Mouse (Mus musculus): ENCODE results near the gene Lhx3. TPM values are rescaled to one million over a fixed set of nuclear protein-coding genes. Genes with fewer than 3 reads are reported as not detected.

Gene Lhx3
- not detected for total RNA-seq (2021)

GRCm38 (mm10) chr2:26208126-26208789 is at the start of gene Lhx3:
Gene Lhx3 (minus strand): TSS chr2:26208289.
- peak; percentile 28 for DNase-seq (ENCODE audit: low spot score)
- intact Hi-C loops (cut with DNase I) = no loop called here

GRCm38 (mm10) chr2:26257315-26258096 is 49.4 kb upstream of the Lhx3 start:
- intact Hi-C loops (cut with DNase I) = no loop called here
- DNase-seq (ENCODE audit: low spot score) = no peak

- intact Hi-C loops (cut with DNase I) = no loop called here
- no peak for DNase-seq (ENCODE audit: low spot score)
Measured at GRCm38 (mm10) chr2:26254816-26255215, 46.7 kb upstream of the Lhx3 start.

- intact Hi-C loops (cut with DNase I) = no loop called here
- no peak for DNase-seq (ENCODE audit: low spot score)
Measured at GRCm38 (mm10) chr2:26252514-26253206, 44.6 kb upstream of the Lhx3 start.

GRCm38 (mm10) chr2:26247531-26247930 is 39.4 kb upstream of the Lhx3 start:
- intact Hi-C loops (cut with DNase I) = no loop called here
- DNase-seq (ENCODE audit: low spot score) = no peak

- intact Hi-C loops (cut with DNase I) = no loop called here
- DNase-seq (ENCODE audit: low spot score) = no peak
Measured at GRCm38 (mm10) chr2:26240841-26241240, 32.8 kb upstream of the Lhx3 start.

GRCm38 (mm10) chr2:26240330-26240729 is 32.2 kb upstream of the Lhx3 start:
- intact Hi-C loops (cut with DNase I) = no loop called here

GRCm38 (mm10) chr2:26237290-26237782 is 29.2 kb upstream of the Lhx3 start, which contains the start of gene Qsox2:
Gene Qsox2 (minus strand): TSS chr2:26237525.
- intact Hi-C loops (cut with DNase I) = loop anchor here (5.0 kb wide), 1 partner anchor 255 kb away; the partner anchor contains the start of gene Camsap1
- DNase-seq (ENCODE audit: low spot score) = peak; percentile 79

More at GRCm38 (mm10) chr2:26240330-26240729, 32.2 kb upstream of the Lhx3 start:
- DNase-seq (ENCODE audit: low spot score) = no peak

- intact Hi-C loops (cut with DNase I) = loop anchor here (5.0 kb wide), 1 partner anchor 254 kb away; the partner anchor contains the start of gene Camsap1
- DNase-seq (ENCODE audit: low spot score) = peak; percentile 10
Measured at GRCm38 (mm10) chr2:26236681-26237289, 28.7 kb upstream of the Lhx3 start.

GRCm38 (mm10) chr2:26234771-26235170 is 26.7 kb upstream of the Lhx3 start:
- intact Hi-C loops (cut with DNase I) = loop anchor here (5.0 kb wide), 1 partner anchor 252 kb away; the partner anchor contains the start of gene Camsap1
- DNase-seq (ENCODE audit: low spot score) = no peak

GRCm38 (mm10) chr2:26234253-26234652 is 26.2 kb upstream of the Lhx3 start:
- intact Hi-C loops (cut with DNase I) = no loop called here

GRCm38 (mm10) chr2:26231366-26231765 is 23.3 kb upstream of the Lhx3 start:
- intact Hi-C loops (cut with DNase I) = no loop called here
- no peak for DNase-seq (ENCODE audit: low spot score)

More at GRCm38 (mm10) chr2:26234253-26234652, 26.2 kb upstream of the Lhx3 start:
- DNase-seq (ENCODE audit: low spot score) = no peak

- DNase-seq (ENCODE audit: low spot score) = no peak
- intact Hi-C loops (cut with DNase I) = no loop called here
Measured at GRCm38 (mm10) chr2:26230253-26230652, 22.2 kb upstream of the Lhx3 start.

GRCm38 (mm10) chr2:26227788-26228187 is 19.7 kb upstream of the Lhx3 start:
- no peak for DNase-seq (ENCODE audit: low spot score)
- intact Hi-C loops (cut with DNase I) = loop anchor here (2.0 kb wide), 1 partner anchor 73 kb away; no protein-coding TSS in a partner anchor

- intact Hi-C loops (cut with DNase I) = no loop called here
- no peak for DNase-seq (ENCODE audit: low spot score)
Measured at GRCm38 (mm10) chr2:26225242-26225641, 17.2 kb upstream of the Lhx3 start.

- intact Hi-C loops (cut with DNase I) = no loop called here
- no peak for DNase-seq (ENCODE audit: low spot score)
Measured at GRCm38 (mm10) chr2:26223961-26224360, 15.9 kb upstream of the Lhx3 start.

- DNase-seq (ENCODE audit: low spot score) = no peak
- intact Hi-C loops (cut with DNase I) = no loop called here
Measured at GRCm38 (mm10) chr2:26214526-26214925, 6.4 kb upstream of the Lhx3 start.

- intact Hi-C loops (cut with DNase I) = no loop called here
- no peak for DNase-seq (ENCODE audit: low spot score)
Measured at GRCm38 (mm10) chr2:26209566-26209965, 1.5 kb upstream of the Lhx3 start.

- intact Hi-C loops (cut with DNase I) = no loop called here
Measured at GRCm38 (mm10) chr2:26207559-26207958, 530 bp downstream of the Lhx3 start.

GRCm38 (mm10) chr2:26205761-26206160 is 2.3 kb downstream of the Lhx3 start:
- DNase-seq (ENCODE audit: low spot score) = no peak
- intact Hi-C loops (cut with DNase I) = no loop called here

More at GRCm38 (mm10) chr2:26207559-26207958, 530 bp downstream of the Lhx3 start:
- DNase-seq (ENCODE audit: low spot score) = no peak

All from heart, postnatal 25 days (tissue).